Mouse (Mus musculus): ENCODE results near the gene Sbno1. TPM values are rescaled to one million over a fixed set of nuclear protein-coding genes. Genes with fewer than 3 reads are reported as not detected.

Sbno1 gene
- polyA plus RNA-seq, 1 experiment from 2014 or later = 49.3 TPM

DNA sequence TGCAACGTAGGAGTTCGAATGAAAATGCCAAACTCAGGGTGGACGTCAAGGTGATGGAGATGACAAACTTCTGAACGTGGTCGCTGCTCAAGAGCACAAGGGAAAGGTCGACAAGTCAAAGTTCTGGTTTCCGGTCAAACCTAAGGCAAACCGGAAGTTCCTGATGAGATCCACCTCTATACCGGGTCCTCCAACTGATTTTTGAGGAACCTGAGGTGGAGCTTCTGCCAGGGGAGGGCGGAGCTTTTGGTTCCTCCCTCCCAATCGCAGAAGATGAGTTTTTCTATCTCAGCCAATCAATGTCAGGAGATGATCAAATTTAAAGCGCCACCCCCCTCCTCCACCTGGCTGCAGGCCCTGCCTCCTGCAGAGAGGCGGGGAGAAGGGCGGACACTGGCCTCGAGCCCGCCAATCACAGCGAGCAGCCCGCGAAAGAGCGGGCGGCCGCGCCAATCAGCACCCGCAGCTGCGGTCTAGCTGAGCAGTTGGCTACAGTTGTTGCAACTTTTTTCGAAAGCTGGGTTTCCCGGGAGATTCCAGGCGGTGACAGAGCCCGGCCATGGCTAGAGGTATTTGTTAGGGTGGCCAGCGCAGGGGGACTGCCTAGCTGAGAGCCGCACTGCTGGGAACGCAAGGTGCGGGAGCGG is 13.8 kb upstream of the Sbno1 start, which contains the start of gene Kmt5a:
Kmt5a (plus strand) TSS at position 484 of the 647 bp plus-strand sequence.
- peak within 1 kb of the TSS; percentile 80 for H3K4me2 ChIP-seq (replicated peaks; ENCODE audit: low read depth)
- ATAC-seq = peak; percentile 97
- H3K27ac ChIP-seq (ENCODE audit: low read depth, low read length) = peak within 1 kb of the TSS; percentile 73
- no peaks in the 10 kb centered on the region for H3K9me3 ChIP-seq (ENCODE audit: control insufficient read depth)
- peak; percentile 35; the same call in 1 of the 2 replicates for TF ChIP-seq CTCF (IDR thresholded peaks at IDR 0.05; ENCODE audit: low read depth)
- H3K36me3 ChIP-seq (ENCODE audit: control insufficient read depth, insufficient read depth) = no peaks in the 10 kb centered on the region
- no peaks in the 10 kb centered on the region for H3K4me1 ChIP-seq (replicated peaks; ENCODE audit: control insufficient read depth, insufficient read depth, low read length)
- under 1% methylated on average over 34 of the region's 34 CpGs for WGBS
- peak within 1 kb of the TSS; percentile 59 for H3K4me3 ChIP-seq (ENCODE audit: low read depth, low read length)
- peak within 1 kb of the TSS; percentile 54 for H3K9ac ChIP-seq (ENCODE audit: low read depth, low read length)
- no peaks in the 10 kb centered on the region for H3K27me3 ChIP-seq (replicated peaks; ENCODE audit: control insufficient read depth, insufficient read depth, low read length)

DNA sequence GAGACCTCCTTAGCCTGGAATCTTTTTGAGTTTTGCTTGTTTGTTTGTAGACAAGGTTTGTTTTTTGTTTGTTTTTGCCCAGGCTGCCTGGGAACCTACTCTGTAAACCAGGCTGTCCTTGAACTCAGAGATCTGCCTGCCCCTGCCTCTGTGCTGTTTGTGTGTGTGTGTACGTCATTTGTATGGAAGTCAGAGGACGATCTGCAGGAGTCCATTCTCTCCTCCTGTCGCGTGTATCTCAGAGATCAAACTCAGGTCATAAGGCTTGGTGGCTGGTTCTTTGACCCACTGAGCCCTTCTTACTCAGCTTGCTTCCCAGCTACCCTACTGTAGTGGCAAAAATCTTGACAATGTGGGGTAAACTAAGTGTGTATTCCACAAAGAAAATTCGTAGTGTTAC is 12.9 kb upstream of the Sbno1 start:
- Histone ChIP-seq H3K36me3 (ENCODE audit: control insufficient read depth, insufficient read depth) (no peaks in the 10 kb centered on the region), H3K9me3 (ENCODE audit: control insufficient read depth) (no peaks in the 10 kb centered on the region), H3K4me3 (ENCODE audit: low read depth, low read length) (peak overlapping the region; percentile 59; the same call in 1 of the 2 replicates), H3K4me1 (replicated peaks; ENCODE audit: control insufficient read depth, insufficient read depth, low read length) (no peaks in the 10 kb centered on the region), H3K9ac (ENCODE audit: low read depth, low read length) (no peak overlapping the region), H3K27ac (ENCODE audit: low read depth, low read length) (peak overlapping the region; percentile 47; the same call in 1 of the 2 replicates), H3K4me2 (replicated peaks; ENCODE audit: low read depth) (peak overlapping the region; percentile 80), H3K27me3 (replicated peaks; ENCODE audit: control insufficient read depth, insufficient read depth, low read length) (no peaks in the 10 kb centered on the region)
- WGBS = 57% methylated on average over 5 of the region's 5 CpGs
- no peak for TF ChIP-seq CTCF (IDR thresholded peaks at IDR 0.05; ENCODE audit: low read depth)
- ATAC-seq = no peak

DNA sequence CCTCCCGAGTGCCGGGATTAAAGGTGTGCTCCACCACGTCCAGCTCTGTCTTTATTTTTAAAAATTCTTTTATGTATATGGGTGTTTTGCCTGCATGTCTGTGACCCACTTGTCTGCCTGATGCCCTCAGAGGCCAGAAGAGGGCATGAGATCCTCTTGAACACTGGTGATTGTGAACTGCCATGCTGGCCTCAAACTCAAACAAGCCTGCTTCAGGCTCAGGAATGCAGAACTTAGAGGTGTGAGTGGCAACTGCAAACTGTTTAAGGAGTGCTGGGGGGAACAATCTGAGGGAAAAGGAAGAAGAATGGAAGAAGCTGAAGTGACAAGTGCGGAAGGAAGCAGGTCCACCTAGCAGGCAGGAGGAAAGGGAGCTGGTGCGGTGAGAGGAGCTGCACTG is 12.4 kb upstream of the Sbno1 start:
- Histone ChIP-seq H3K9me3 (ENCODE audit: control insufficient read depth) (no peaks in the 10 kb centered on the region), H3K4me3 (ENCODE audit: low read depth, low read length) (no peak overlapping the region), H3K27me3 (replicated peaks; ENCODE audit: control insufficient read depth, insufficient read depth, low read length) (no peaks in the 10 kb centered on the region), H3K27ac (ENCODE audit: low read depth, low read length) (no peak overlapping the region), H3K9ac (ENCODE audit: low read depth, low read length) (no peak overlapping the region), H3K4me2 (replicated peaks; ENCODE audit: low read depth) (no peak overlapping the region), H3K4me1 (replicated peaks; ENCODE audit: control insufficient read depth, insufficient read depth, low read length) (no peaks in the 10 kb centered on the region), H3K36me3 (ENCODE audit: control insufficient read depth, insufficient read depth) (no peaks in the 10 kb centered on the region)
- 85% methylated on average over 5 of the region's 5 CpGs for WGBS
- TF ChIP-seq CTCF (IDR thresholded peaks at IDR 0.05; ENCODE audit: low read depth) = peak; percentile 71
- ATAC-seq = no peak

DNA sequence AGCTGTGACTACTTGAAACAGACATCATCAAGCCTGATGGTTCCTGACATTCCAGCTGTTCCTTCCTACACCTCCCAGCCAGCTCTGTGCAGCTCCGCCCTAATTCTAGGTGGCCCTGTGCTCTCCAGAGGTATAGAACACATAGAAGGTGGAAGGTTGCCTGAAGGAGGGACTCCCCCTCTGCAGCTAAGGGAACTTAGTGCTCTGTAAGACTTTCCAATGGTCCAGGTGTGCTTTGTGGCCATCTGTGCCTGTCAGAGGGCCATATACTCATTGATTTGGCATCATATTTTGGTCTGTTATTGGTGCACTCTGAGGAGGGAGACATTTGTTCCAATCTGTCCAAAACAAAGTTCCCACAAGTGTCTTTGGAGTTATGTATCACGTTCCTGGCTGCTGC is 7.2 kb upstream of the Sbno1 start:
- 71% methylated on average over 2 of the region's 2 CpGs for WGBS
- Histone ChIP-seq H3K4me1 (replicated peaks; ENCODE audit: control insufficient read depth, insufficient read depth, low read length) (no peaks in the 10 kb centered on the region), H3K4me2 (replicated peaks; ENCODE audit: low read depth) (no peak overlapping the region), H3K9me3 (ENCODE audit: control insufficient read depth) (no peaks in the 10 kb centered on the region), H3K36me3 (ENCODE audit: control insufficient read depth, insufficient read depth) (no peaks in the 10 kb centered on the region), H3K27ac (ENCODE audit: low read depth, low read length) (no peak overlapping the region), H3K27me3 (replicated peaks; ENCODE audit: control insufficient read depth, insufficient read depth, low read length) (no peaks in the 10 kb centered on the region), H3K4me3 (ENCODE audit: low read depth, low read length) (no peak overlapping the region), H3K9ac (ENCODE audit: low read depth, low read length) (no peak overlapping the region)
- TF ChIP-seq CTCF (IDR thresholded peaks at IDR 0.05; ENCODE audit: low read depth) = no peak
- no peak for ATAC-seq

DNA sequence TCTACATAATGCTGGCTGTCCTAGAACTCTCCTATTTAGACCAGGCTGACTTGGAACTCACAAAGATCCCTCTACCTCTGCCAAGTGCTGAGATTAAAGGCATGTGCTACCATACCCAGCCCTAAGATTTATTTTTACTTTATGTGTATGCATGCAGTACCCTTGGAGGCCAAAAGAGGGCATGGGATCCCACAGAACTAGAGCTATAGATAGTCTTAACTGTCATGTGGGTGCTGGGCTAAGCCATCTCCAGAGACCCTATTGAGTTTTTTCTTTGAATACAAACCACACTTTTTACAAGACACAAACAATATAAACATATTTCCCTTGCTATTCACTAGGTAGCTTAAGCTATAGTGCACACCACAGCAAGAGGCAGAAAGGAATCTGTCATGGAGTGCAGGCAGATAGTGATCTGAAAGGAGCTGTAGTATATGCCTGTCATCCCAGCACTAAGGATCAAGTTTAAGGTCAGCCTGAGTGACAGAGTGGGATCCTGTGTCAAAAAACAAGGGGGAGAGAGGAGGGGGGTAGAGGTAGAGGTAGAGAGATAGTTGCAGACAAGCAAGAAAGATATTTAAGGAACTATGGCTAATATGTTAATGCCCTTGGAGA is 6.7 kb upstream of the Sbno1 start:
- H3K27me3 ChIP-seq (replicated peaks; ENCODE audit: control insufficient read depth, insufficient read depth, low read length) = no peaks in the 10 kb centered on the region
- TF ChIP-seq CTCF (IDR thresholded peaks at IDR 0.05; ENCODE audit: low read depth) = peak; percentile 89
- no peak overlapping the region for H3K4me3 ChIP-seq (ENCODE audit: low read depth, low read length)
- no peak overlapping the region for H3K4me2 ChIP-seq (replicated peaks; ENCODE audit: low read depth)
- peak; percentile 35; the same call in 1 of the 2 replicates for ATAC-seq
- no peaks in the 10 kb centered on the region for H3K4me1 ChIP-seq (replicated peaks; ENCODE audit: control insufficient read depth, insufficient read depth, low read length)
- H3K36me3 ChIP-seq (ENCODE audit: control insufficient read depth, insufficient read depth) = no peaks in the 10 kb centered on the region
- H3K9me3 ChIP-seq (ENCODE audit: control insufficient read depth) = no peaks in the 10 kb centered on the region
- H3K27ac ChIP-seq (ENCODE audit: low read depth, low read length) = no peak overlapping the region
- H3K9ac ChIP-seq (ENCODE audit: low read depth, low read length) = no peak overlapping the region

DNA sequence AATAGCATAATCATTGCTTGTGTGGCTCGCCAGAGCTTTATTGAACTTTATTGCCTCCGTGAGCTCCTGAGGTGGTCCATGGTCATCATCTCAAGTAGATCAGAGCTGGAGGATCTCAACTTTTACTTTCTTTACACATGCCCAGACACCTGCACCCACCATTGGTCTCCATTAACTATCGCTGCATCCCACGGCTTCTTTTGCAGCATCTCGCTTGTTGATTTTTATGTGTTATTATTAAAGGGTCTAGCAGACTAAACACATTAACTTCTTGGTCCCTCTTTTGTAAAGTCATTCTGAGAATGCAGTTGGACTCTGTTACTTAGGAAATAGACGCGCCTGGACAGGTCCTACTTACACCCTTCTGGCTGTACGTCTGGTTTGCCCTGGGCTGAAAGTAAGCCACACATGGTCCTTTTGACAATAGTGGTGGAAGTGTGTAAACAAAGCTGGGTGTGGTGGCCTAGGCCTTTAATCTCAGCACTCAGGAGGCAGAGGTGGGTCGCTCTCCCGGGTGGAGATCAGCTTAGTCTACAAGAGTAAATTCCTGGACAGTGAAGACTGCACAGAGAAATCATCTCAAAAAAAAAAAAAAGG is 772 bp upstream of the Sbno1 start:
- 71% methylated on average over 10 of the region's 10 CpGs for WGBS
- no peak overlapping the region for H3K27ac ChIP-seq (ENCODE audit: low read depth, low read length)
- no peak overlapping the region for H3K9ac ChIP-seq (ENCODE audit: low read depth, low read length)
- H3K4me2 ChIP-seq (replicated peaks; ENCODE audit: low read depth) = peak overlapping the region; percentile 87; the same call in 1 of the 2 replicates
- H3K4me3 ChIP-seq (ENCODE audit: low read depth, low read length) = no peak overlapping the region
- TF ChIP-seq CTCF (IDR thresholded peaks at IDR 0.05; ENCODE audit: low read depth) = no peak
- ATAC-seq = no peak
- H3K9me3 ChIP-seq (ENCODE audit: control insufficient read depth) = no peaks in the 10 kb centered on the region
- H3K27me3 ChIP-seq (replicated peaks; ENCODE audit: control insufficient read depth, insufficient read depth, low read length) = no peaks in the 10 kb centered on the region
- H3K4me1 ChIP-seq (replicated peaks; ENCODE audit: control insufficient read depth, insufficient read depth, low read length) = no peaks in the 10 kb centered on the region
- H3K36me3 ChIP-seq (ENCODE audit: control insufficient read depth, insufficient read depth) = no peaks in the 10 kb centered on the region

Data from intestine, postnatal 0 days (tissue).